Mouse (Mus musculus) kidney, adult 18-20 months (tissue): ENCODE results near the gene Usp22.

Experiments used
- DNase-seq: peaks from one replicate; pipeline ENCODE4 v3.0.0; 2021

Usp22 gene

DNA sequence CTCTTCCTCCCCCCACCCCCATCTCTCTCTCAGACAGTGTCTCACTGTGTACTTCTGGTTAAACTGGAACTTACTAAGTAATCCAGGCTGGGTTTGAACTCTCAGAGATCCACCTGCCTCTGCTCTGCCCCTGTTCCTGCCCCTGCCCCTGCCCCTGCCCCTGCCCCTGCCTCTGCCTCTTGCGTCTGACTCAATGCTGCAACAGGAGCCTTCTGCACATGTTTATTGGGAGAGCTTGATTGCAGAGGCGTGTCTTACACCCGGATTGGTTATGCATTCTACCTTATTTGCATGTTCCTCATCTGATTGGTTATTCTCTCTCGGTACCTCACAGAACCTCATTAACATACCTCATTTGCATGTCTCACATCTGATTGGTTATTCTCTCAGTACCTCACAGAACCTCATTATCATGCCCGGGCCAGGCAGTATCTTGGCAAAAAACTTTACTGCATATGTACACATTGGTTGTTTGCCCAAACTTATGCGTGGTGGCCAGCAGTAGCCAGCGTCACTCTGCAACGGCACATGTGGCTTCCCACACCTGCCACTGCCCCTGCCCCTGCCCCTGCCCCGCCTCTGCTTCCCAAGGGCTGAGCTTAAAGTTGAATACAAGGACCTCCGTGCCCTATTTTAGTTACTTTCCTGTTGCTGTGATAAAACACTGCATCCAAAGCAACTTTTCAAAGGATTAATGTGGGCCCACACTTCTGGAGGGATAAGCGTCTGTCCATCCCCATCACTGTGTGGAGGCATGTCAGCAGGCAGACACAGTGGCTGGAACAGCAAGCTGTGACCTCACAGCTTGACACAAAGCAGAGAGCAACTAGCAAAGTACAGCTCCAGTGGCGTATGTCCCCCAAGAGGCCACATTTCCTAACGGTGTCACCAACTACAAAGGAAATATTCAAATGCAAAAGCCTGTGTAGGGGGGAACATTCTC, 72.2 kb downstream of the Usp22 start:
- DNase-seq, result no peak
